Comparison of ENCODE assay signal across 15 mouse cellular contexts in the genomic region with DNA sequence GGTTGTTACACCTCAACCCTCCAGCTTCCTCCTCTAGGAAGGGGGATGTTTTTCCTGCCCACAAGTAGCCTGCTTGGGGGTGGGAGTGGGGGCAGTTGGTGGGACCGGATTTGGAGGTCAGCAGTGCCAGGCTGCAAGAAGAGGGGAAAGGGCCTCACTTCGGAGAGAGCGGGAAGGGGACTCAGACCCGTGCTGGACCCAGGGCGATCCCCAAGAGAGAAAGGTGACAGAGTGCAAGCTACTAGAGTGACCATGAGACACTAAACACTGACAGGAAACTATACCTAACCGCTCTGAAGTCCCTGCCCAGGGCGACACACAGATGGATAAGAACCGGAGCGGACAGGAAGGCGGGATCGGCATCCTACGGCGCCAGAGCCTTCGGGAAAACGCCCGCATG. TPM values are rescaled to one million over a fixed set of nuclear protein-coding genes. Genes with fewer than 3 reads are reported as not detected.
DNase-seq lines count a peak whose midpoint lies in the region; ATAC-seq lines count a peak whose summit lies in the region.
"Had no signal": no experiment of that assay in that cellular context is flagged by ENCODE, and none has a peak within 500 bp of the region (broad histone marks: within the 10 kb centered on the region; RNA-seq: fewer than 3 reads in every experiment).

No protein-coding gene starts in this region.

- no peaks in the 10 kb centered on the region for H3K9me3 ChIP-seq in forebrain, embryonic 12.5 days
- no peaks in the 10 kb centered on the region for H3K9me3 ChIP-seq in forebrain, embryonic 15.5 days
- H3K9me3 ChIP-seq in intestine, embryonic 14.5 days (ENCODE audit: control insufficient read depth, low read length) = no peaks in the 10 kb centered on the region
- no peaks in the 10 kb centered on the region for H3K9me3 ChIP-seq in intestine, embryonic 16.5 days (ENCODE audit: control insufficient read depth, low read length)
- H3K9me3 ChIP-seq in limb, embryonic 11.5 days (ENCODE audit: control insufficient read depth, low read length) = no peaks in the 10 kb centered on the region

- no peaks in the 10 kb centered on the region for H3K36me3 ChIP-seq in forebrain, embryonic 12.5 days (replicated peaks)
- H3K36me3 ChIP-seq in forebrain, embryonic 15.5 days = no peaks in the 10 kb centered on the region
- no peaks in the 10 kb centered on the region for H3K36me3 ChIP-seq in intestine, embryonic 14.5 days (ENCODE audit: control insufficient read depth, insufficient read depth, low read length)
- H3K36me3 ChIP-seq in intestine, embryonic 16.5 days (ENCODE audit: control insufficient read depth, insufficient read depth, low read length) = no peaks in the 10 kb centered on the region
- no peaks in the 10 kb centered on the region for H3K36me3 ChIP-seq in limb, embryonic 11.5 days (ENCODE audit: control insufficient read depth, insufficient read depth, low read length)

- H3K4me2 ChIP-seq in forebrain, embryonic 12.5 days = no peak overlapping the region
- no peak overlapping the region for H3K4me2 ChIP-seq in forebrain, embryonic 15.5 days (replicated peaks)
- no peak overlapping the region for H3K4me2 ChIP-seq in intestine, embryonic 14.5 days (ENCODE audit: low read length)
- H3K4me2 ChIP-seq in intestine, embryonic 16.5 days (ENCODE audit: low read depth, low read length) = no peak overlapping the region
- no peak overlapping the region for H3K4me2 ChIP-seq in limb, embryonic 11.5 days (ENCODE audit: low read depth, severe bottlenecking)

- WGBS in forebrain, embryonic 12.5 days = 2% methylated on average over 16 of the region's 16 CpGs
- 3% methylated on average over 16 of the region's 16 CpGs for WGBS in forebrain, embryonic 15.5 days
- WGBS in intestine, embryonic 14.5 days = 3% methylated on average over 16 of the region's 16 CpGs
- 3% methylated on average over 16 of the region's 16 CpGs for WGBS in intestine, embryonic 16.5 days
- WGBS in limb, embryonic 11.5 days = 2% methylated on average over 16 of the region's 16 CpGs

- H3K27me3 ChIP-seq in forebrain, embryonic 12.5 days = peaks cover 99% of the 10 kb centered on the region
- peaks cover 85% of the 10 kb centered on the region for H3K27me3 ChIP-seq in forebrain, embryonic 15.5 days
- peaks cover 86% of the 10 kb centered on the region for H3K27me3 ChIP-seq in intestine, embryonic 14.5 days (replicated peaks; ENCODE audit: control insufficient read depth, insufficient read depth, low read length)
- H3K27me3 ChIP-seq in intestine, embryonic 16.5 days (replicated peaks; ENCODE audit: control insufficient read depth, insufficient read depth, low read length) = peaks cover 74% of the 10 kb centered on the region
- H3K27me3 ChIP-seq in limb, embryonic 11.5 days (ENCODE audit: control insufficient read depth, insufficient read depth, low read length) = peaks cover 72% of the 10 kb centered on the region

- H3K9ac ChIP-seq in forebrain, embryonic 12.5 days = no peak overlapping the region
- no peak overlapping the region for H3K9ac ChIP-seq in forebrain, embryonic 15.5 days (replicated peaks)
- no peak overlapping the region for H3K9ac ChIP-seq in intestine, embryonic 14.5 days (ENCODE audit: low read length)
- H3K9ac ChIP-seq in intestine, embryonic 16.5 days (ENCODE audit: low read depth, low read length) = no peak overlapping the region
- H3K9ac ChIP-seq in limb, embryonic 11.5 days (ENCODE audit: low read length) = no peak overlapping the region
- H3K9ac ChIP-seq: liver, embryonic 14.5 days had no signal

- H3K4me3 ChIP-seq in forebrain, embryonic 12.5 days (replicated peaks) = peak overlapping the region; percentile 23; the same call in 1 of the 2 replicates
- no peak overlapping the region for H3K4me3 ChIP-seq in forebrain, embryonic 15.5 days
- 0 out of 2 replicates have a peak overlapping the region, but pooled peaks have one; percentile 15 for H3K4me3 ChIP-seq in intestine, embryonic 14.5 days (ENCODE audit: low read depth, low read length)
- no peak overlapping the region for H3K4me3 ChIP-seq in intestine, embryonic 16.5 days (ENCODE audit: low read length)
- H3K4me3 ChIP-seq in limb, embryonic 11.5 days (ENCODE audit: low read depth, low read length) = peak overlapping the region; percentile 24; the same call in 1 of the 2 replicates

- H3K27ac ChIP-seq in forebrain, embryonic 12.5 days = no peak overlapping the region
- no peak overlapping the region for H3K27ac ChIP-seq in forebrain, embryonic 15.5 days (replicated peaks)
- no peak overlapping the region for H3K27ac ChIP-seq in intestine, embryonic 14.5 days (ENCODE audit: low read depth)
- H3K27ac ChIP-seq in intestine, embryonic 16.5 days (ENCODE audit: low read length) = no peak overlapping the region
- H3K27ac ChIP-seq in limb, embryonic 11.5 days (replicated peaks; ENCODE audit: low read depth, low read length) = no peak overlapping the region
- H3K27ac ChIP-seq: liver, embryonic 14.5 days; macrophage had no signal

- ATAC-seq in forebrain, embryonic 12.5 days (ENCODE audit: low FRiP score) = no peak
- ATAC-seq in forebrain, embryonic 15.5 days (replicated peaks) = no peak
- ATAC-seq in intestine, embryonic 14.5 days (replicated peaks; ENCODE audit: low FRiP score, low TSS enrichment, low read depth) = no peak
- ATAC-seq in intestine, embryonic 16.5 days = no peak
- ATAC-seq in limb, embryonic 11.5 days (ENCODE audit: insufficient number of reproducible peaks, low FRiP score, low TSS enrichment, low read depth) = no peak

- H3K4me1 ChIP-seq in forebrain, embryonic 12.5 days = peaks cover 42% of the 10 kb centered on the region
- peaks cover 38% of the 10 kb centered on the region for H3K4me1 ChIP-seq in forebrain, embryonic 15.5 days
- peaks cover 9% of the 10 kb centered on the region; the same call in 1 of the 2 replicates for H3K4me1 ChIP-seq in intestine, embryonic 14.5 days (replicated peaks; ENCODE audit: control insufficient read depth, insufficient read depth, low read length)
- peaks cover 18% of the 10 kb centered on the region for H3K4me1 ChIP-seq in intestine, embryonic 16.5 days (ENCODE audit: control insufficient read depth, insufficient read depth, low read length)
- peaks cover 19% of the 10 kb centered on the region for H3K4me1 ChIP-seq in limb, embryonic 11.5 days (ENCODE audit: control insufficient read depth, insufficient read depth, low read length)

- no peak for DNase-seq in intestine, embryonic 14.5 days (ENCODE audit: low spot score)
- peak; percentile 24 for DNase-seq in ES-CJ7 (ENCODE audit: low read depth, low spot score)
- DNase-seq in limb, embryonic 11.5 days (ENCODE audit: low spot score) = no peak
- no peak for DNase-seq in c-Kit-positive CD71-positive TER-119-positive erythroid progenitor cells, embryonic 14.5 days (ENCODE audit: low spot score)
- no peak for DNase-seq in right cerebral cortex, postnatal 36 days (ENCODE audit: low spot score in 2 of 2)
- DNase-seq: heart, adult 11 months; kidney, adult 9 months; thymus, postnatal 25 days had no signal

RNA-seq across cellular contexts. Expression of a gene that starts 3.7 kb away (rescaled TPM):
- polyA plus RNA-seq in forebrain, embryonic 12.5 days (2016; fragmentation: Nextera tagmentation; extraction: Ambion mirVana) = not detected in 2 replicates
- polyA plus RNA-seq in forebrain, embryonic 15.5 days (2015; fragmentation: Nextera tagmentation; extraction: Ambion mirVana) = not detected in 2 replicates
- polyA plus RNA-seq in intestine, embryonic 14.5 days (2014; fragmentation: Nextera tagmentation; extraction: Ambion mirVana) = not detected in 2 replicates
- not detected in 2 replicates for polyA plus RNA-seq in intestine, embryonic 16.5 days (2015; fragmentation: Nextera tagmentation; extraction: Ambion mirVana)
- not detected in 2 replicates for polyA plus RNA-seq in limb, embryonic 11.5 days (2014; fragmentation: Nextera tagmentation; extraction: Ambion mirVana)
- polyA plus RNA-seq: C2C12; liver, embryonic 14.5 days; macrophage; stomach, embryonic 14.5 days had no signal

RNA-seq across cellular contexts. Expression of a gene that starts 51.8 kb away (rescaled TPM):
- polyA plus RNA-seq in forebrain, embryonic 12.5 days (2016; fragmentation: Nextera tagmentation; extraction: Ambion mirVana) = 8.0 and 9.0 TPM in 2 replicates
- polyA plus RNA-seq in forebrain, embryonic 15.5 days (2015; fragmentation: Nextera tagmentation; extraction: Ambion mirVana) = 8.5 and 8.8 TPM in 2 replicates
- 8.3 and 10.7 TPM in 2 replicates for polyA plus RNA-seq in intestine, embryonic 14.5 days (2014; fragmentation: Nextera tagmentation; extraction: Ambion mirVana)
- 5.7 and 5.9 TPM in 2 replicates for polyA plus RNA-seq in intestine, embryonic 16.5 days (2015; fragmentation: Nextera tagmentation; extraction: Ambion mirVana)
- polyA plus RNA-seq in limb, embryonic 11.5 days (2014; fragmentation: Nextera tagmentation; extraction: Ambion mirVana) = 8.1 and 8.6 TPM in 2 replicates

Comparison
In these comparisons a context has a peak if more than half of its experiments do, and no peak if none do; other contexts are left out.
1. H3K4me3 ChIP-seq: peak in forebrain, embryonic 12.5 days (single experiment), intestine, embryonic 14.5 days (single experiment) and limb, embryonic 11.5 days (single experiment); none in forebrain, embryonic 15.5 days (single experiment) and intestine, embryonic 16.5 days (single experiment).